Mouse (Mus musculus): ENCODE results near the gene Rab8a.

Rab8a gene

DNA sequence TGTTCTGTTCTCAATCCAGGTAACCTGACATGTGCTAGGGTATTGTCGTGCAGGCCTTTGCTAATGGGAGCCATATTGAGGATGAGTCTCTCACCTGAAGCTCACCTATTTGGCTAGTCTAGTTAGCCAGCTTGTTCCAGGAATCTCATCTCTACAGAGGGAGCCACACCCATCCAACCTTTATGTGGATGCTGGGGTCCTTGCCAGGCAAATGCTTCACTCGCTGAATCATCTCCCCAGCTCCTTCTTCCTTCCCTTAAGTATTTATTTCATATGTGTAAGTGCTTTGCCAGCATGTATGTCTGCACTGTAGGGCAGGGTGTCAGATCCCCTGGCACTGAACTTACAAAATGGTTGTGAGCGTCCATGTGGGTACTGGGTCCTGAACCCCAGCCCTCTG lies 14.4 kb upstream of the Rab8a start:
- DNase-seq (ENCODE audit: low spot score), result no peak

DNA sequence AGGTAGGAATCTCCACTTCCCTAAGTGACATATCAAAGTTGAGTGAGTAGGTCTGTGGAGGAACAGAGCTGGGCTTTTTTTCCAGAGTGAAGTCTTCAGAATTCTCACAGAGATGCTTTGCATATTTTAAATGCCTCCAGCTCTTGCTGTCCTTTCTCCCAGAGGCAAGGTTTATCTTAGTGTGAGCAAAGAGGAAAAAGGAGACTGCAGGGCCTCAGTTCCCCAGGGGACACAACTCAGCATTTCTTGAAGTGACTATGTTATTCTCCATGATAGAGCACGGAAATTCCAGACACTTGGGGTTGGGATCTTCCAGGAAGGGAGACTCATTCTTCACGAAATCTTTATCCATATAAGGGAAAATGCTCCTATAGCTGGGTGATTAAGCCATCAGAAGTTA lies 13.7 kb upstream of the Rab8a start:
- DNase-seq (ENCODE audit: low spot score), result no peak

DNA sequence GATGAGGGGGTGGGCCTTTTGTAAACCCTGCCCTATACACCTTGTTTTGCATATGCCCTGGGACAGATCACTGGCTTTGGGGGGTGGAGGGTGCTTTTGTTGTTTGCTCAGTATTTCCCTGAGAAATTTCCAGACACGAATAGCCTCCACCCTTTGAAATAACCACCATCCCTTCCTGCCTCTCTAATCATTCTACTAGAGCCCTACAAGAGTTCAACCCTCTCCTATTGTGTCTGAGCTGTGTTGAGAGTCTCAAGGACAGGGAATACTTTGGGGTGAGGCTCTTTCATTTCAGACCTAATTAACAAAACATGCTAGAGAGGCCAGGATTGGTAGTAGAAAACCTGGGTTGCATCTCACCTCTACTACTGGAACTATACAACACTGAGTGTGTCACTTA lies 11.9 kb upstream of the Rab8a start:
- DNase-seq (ENCODE audit: low spot score), result no peak

DNA sequence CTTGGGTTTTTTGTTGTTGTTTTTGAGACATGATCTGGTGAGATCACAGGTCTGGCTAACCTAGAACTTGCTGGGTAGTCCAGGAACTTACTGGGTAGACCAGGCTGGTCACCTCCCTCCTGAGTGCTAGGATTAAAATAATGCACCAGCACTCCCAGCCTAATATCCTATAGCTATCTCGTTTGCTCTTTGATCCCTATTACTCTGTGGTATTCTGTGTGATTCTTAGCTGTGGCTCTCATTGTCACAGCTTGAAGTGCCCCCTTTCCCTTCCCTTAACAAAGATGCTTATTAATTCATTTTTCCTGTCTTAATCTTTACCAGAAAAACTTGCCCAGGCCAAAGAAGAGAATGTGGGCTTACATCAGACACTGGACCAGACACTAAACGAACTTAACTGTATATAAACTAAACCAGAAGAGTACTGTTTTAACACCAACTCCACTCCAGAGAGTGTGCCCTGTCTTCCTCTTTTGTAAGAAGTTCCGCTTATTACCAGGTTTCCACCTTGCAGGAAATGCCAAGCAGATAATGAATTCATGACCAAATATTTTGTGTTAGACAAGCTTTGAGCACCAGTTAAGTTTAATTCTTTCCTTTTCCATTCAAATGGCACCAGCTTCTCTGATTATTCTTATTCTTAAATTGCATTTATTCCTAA lies 9.5 kb upstream of the Rab8a start:
- DNase-seq (ENCODE audit: low spot score), result no peak

DNA sequence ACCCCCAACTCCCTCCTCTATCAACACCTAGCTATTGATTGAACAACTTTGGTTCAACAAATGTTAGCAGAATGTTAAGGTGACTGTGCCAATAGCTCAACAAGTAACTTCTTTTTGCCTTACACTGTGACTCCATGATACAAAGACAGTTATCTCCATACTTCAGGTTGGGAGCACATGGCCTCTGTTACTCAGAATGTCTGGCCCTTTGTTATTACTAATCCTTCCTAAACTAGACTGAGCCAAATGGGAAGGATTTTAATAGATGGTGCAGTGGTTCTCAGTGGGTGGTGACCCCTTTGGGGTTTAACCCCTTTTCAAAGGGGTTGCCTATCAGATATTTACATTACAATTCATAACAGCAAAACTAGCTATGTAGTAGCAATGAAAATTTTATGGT lies 7.6 kb upstream of the Rab8a start:
- no peak for DNase-seq (ENCODE audit: low spot score)

DNA sequence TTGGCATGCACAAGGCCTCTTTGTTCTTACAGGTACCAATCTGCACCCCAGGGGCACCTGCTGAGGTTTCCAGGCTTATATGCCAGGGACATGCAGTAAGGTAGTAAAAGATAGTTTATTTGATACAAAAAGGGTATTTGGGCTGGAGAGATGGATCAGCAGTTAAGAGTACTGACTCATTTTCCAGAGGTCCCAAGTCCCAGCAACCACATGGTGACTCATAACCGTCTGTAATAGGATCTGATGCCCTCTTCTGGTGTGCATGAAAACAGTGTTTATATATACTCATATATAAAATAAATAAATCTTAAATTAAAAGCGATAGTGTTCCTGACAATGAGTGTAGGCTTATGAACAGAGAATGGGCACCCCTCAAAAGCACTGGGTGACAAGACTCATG lies 2.9 kb upstream of the Rab8a start:
- no peak for DNase-seq (ENCODE audit: low spot score)

DNA sequence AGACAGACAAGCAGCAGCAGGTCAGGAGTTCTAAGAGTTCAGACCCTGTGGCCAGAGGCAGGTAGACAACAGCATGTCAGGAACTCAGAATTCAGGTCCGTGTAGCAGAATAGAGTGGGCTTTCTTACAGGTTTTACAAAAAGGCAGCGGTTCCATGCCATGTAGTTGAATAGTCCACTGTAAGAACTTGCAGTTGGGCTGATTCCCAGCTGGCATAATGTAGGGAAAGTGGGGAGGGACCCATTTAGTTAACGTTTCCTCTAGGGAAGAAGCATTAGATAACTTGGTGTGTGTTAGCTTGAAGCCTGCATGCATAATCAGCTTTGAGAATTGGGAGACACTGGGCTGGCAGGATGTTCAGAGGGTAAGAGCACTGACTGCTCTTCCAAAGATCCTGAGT lies 2.3 kb upstream of the Rab8a start:
- DNase-seq (ENCODE audit: low spot score), result no peak

DNA sequence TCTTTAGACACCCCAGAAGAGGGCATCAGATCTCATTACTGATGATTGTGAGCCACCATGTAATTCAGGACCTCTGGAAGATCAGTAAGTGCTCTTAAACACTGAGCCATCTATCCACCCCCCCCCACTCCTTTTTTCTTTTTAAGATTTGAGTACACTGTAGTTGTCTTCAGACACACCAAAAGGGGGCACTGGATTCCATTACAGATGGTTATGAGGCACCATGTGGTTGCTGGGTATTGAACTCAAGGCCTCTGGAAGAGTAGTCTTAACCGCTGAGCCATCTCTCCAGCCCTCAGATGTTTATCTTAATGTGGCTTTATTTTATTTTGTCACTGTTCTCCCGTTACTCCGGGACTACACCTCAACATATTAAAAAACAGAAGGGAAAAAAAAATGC lies 993 bp upstream of the Rab8a start:
- DNase-seq (ENCODE audit: low spot score), result no peak

DNA sequence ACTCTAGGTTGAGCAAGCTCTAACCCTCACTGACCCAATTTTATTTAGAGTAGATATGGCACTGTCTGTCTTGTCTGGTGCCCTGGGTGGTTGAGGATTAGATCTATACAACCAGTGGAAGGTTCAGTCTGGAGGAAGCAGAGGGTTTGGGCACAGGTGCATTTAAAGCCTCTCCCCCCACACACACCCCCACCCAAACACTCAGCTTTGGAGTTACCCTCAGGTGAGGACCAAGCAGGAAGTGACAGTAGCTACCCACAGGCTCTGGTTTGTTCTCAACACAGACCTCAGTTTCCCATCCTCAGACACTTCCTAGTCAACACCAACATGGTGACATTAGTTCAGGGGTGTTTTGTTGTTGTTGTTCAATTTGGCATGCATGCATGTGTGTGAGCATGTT lies 1.8 kb downstream of the Rab8a start:
- no peak for DNase-seq (ENCODE audit: low spot score)

DNA sequence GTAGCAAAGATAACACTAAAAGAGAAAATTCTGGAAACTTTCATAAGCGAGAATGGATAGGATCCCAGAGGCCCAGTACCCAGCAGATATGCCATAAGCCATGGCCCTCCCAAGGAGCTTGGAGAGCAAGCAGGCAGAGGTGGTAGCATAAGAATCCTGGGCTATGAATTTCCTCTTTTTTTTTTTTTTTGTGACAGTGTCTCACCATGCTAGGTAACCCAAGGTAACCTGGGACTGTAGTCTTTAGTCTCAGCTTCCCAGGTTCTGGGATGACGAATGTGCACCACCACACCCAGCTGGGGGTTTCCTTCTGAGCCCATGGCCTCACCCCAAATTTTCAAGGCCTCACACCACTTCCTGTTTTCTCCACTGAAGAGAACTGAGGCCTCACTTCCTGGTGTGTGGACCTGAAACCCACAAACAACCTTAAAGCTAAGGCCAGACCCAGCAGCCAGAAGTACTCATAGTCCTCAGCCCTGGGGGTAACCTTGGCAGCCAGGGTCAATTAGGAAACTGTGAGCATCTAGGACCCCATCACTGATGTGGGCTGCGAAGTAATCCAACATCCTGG lies 8.2 kb downstream of the Rab8a start:
- peak; percentile 45 for DNase-seq (ENCODE audit: low spot score)

DNA sequence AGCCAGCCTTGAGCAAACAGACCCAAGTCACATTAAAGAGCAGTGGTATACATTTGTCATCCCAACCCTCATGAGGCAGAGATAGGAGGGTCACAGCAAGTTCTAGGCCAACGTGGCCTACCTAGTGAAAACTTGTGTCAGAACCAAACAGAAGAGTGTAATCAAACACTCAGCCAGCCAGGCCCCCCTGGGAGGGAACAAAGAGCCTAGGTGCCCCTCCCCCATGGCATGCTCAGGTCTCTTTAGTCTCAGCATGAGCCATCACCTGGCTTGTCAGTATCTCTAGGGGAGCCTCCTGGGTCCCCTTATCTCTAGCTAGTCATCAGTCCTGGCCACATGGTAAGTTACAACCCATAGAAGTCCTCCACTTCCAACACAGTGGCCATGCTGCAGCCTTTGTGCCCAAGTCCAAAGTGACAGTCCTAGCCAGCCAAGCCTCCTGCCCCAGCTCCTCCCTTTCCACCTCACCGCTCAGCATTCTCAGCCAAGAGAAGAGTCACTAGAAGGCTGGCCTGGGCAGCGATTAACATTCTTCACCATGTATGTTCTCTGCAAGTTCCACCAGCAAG lies 8.8 kb downstream of the Rab8a start:
- no peak for DNase-seq (ENCODE audit: low spot score)

DNA sequence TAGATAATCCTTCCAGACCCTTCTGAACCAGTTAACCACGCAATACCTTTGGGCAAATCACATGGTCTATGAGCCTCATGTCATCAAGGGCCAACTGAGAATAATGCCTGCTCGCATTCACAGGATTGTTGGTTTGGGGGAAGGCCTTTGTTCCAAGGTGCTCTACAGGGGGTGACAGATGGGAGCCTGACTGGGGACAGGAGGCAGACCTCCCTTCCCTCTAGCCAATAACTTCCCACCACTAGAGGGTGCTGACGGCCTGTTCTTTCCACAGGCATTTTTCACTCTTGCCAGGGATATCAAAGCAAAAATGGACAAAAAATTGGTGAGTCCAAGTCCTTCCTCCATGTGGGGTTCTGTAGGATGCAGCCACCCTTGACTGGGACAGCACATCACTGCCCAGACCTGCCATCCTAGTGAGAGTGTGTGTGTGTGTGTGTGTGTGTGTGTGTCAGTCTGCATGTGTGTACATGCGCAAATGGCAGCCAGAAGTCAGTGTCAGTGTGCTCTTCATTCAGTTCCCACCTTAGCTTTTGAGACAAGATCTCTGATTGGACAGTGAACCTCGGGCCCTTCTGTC lies 16.4 kb downstream of the Rab8a start:
- DNase-seq (ENCODE audit: low spot score), result no peak

DNA sequence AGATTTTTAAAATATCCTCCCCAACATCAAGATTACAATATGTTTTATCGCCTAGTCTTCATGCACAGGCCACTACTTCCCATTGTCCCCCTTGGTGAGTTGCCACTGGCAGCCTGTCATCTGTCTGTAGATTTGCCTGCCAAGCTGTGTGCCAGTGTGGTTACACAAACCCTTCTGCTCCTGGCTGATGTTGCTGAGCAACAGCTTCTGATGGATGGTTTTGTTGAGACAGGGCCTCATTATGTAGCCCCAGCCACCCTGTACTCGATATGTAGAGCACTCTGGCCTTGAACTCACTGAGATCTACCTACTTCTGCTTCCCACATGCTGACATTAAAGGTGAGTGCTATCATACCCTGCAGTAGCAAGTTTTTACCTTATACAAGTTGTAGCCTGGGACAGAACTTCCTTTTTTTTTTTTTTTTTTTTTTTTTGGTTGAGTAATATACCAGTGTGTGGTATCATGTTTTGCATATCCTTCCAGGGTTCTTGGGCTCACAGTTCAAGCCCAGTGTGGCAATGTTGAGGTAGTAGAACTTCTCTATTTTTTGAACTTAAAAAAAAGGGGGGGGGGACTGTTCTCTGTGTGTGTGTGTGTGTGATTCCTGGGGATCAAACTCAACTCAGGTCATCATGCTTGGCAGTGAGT lies 22.7 kb downstream of the Rab8a start:
- DNase-seq (ENCODE audit: low spot score), result no peak

DNA sequence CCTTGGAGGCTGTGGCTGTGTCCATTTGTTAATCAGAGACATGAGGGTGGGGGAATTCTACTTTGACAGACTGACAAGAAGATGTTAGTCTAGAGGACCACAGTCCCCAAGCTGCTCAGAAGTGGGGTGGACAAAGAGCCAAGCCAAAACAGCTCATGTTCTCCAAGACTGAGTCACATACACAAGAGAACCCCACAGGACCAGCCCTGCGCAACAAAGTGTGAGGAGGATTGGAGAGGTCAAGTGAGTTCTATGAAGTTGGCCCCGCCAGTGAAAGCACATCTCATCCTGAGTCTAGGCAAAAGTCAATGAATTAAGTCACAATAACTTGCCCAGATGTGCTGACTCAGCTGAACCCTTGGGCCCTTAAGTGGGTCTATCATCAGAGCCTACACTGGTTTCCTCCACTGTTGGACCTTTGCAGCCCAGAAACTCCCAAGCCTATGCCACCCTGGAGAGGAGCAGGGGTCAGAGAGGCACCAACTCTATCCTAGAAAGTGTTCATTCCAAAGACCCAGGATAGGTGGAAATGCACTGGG lies 26.9 kb downstream of the Rab8a start:
- DNase-seq (ENCODE audit: low spot score), result no peak

DNA sequence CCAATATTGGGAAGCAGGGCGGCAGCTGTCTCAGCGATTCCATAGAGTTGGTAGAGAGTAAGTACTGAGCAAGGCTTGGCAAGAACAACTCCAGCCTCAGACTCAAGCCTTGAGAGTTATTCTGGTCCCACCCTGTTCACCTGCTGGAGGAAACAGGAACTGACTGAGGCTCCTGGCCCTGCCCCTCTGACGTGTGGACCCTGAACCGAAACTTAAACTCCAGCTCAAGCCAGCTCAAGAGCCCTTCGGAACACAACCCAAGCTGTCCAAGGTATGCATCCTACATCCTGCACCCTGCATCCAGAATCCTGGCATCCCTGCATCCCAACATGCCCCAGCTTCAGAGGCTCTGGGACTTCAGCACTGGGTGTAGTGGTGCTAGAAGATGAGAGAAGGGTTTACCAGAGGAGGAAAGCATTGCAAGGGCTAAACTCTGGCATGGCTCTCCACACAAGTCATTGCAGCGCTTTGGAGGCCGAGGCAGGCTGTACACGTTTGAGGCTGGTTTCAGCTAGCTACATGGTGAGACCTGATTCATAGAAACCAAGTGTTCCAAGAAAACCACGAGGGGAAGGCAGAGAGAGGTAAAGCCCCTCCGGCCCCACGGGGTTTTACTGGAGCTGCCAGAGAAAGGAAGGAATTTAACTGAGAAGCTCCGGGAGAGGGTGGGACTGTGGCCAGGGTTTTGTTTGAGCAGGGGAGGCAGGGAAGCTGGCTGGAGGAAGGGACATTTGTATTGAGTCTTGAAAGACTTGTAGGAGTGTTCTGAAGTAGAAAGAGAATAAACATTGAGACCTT lies 28.6 kb downstream of the Rab8a start, which contains the start of gene Hsh2d:
TSS of gene Hsh2d (plus strand) at position 222 of the 798 bp plus-strand sequence.
- peak; percentile 51 for DNase-seq (ENCODE audit: low spot score)

DNA sequence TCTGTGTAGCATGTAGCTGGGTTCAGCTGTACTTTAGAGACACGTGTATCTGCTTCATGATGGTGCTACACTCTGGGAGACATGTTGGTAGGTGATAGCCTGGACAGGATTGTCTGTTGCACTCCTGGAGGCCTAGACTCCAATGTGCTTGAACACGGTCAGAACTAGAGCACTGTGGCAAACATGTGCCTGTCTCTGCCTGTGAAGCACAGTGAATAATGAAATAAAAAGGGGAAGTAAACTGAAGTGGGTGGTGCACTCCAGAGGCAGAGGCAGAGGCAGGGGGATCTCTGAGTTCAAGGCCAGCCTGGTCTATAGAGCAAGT lies 29.2 kb downstream of the Rab8a start:
- no peak for DNase-seq (ENCODE audit: low spot score)

DNA sequence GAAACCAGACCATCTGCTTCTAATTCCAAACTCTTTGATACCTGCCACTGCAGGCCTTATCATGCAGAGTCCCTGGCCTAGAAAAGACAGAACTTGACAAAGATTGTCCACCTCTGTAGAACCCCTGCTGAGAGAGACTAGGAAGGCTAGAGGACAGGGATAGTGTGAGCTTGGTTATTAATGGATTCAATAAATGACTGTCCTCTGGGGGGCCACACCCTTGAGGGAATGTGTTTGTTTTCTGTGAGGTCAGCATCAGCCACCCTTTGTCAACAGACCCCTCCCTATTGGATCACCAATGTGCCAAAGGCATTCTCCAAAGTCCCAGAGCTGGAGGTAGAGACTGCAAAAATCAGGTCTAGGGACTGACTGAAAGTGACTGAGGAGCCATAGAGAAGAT lies 31.1 kb downstream of the Rab8a start:
- DNase-seq (ENCODE audit: low spot score), result no peak

DNA sequence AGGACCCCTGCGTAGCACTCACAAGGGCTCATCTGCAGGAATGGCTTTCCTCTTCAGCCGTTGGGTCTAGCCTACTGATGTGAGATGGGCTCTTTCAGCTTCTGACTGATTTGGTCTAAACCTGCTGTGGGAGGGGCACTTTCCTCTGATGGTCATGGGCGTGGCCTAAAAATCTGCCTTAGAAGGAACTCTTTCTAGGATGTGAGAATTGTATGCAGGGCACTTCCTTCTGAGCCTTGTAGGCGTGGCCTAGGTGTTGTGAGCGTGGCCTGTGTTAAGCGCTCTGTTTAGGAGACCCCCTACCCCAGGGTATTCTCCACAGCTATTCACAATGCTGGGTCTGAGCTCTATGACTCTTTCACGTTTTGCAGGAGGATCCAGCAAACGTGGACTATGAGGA lies 37.0 kb downstream of the Rab8a start:
- DNase-seq (ENCODE audit: low spot score), result no peak

DNA sequence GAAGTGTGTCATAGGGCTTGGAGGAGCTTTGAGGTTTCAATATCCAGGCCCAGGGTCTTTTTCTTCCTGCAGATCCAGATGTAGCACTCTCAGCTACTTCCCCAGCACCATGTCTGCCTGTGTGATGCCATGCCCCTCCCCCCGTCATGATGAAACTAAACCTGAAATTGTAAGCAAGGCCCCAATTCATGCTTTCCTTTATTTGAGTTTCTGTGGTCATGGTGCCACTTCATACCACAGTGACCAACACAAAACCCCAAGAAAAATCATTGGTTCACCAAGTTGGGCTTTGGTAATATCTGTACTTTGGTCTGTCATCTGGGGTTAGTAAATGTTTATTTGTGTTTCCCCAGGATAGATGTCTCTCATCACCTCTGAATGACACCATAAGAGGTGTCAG lies 47.6 kb downstream of the Rab8a start:
- DNase-seq (ENCODE audit: low spot score), result no peak

DNA sequence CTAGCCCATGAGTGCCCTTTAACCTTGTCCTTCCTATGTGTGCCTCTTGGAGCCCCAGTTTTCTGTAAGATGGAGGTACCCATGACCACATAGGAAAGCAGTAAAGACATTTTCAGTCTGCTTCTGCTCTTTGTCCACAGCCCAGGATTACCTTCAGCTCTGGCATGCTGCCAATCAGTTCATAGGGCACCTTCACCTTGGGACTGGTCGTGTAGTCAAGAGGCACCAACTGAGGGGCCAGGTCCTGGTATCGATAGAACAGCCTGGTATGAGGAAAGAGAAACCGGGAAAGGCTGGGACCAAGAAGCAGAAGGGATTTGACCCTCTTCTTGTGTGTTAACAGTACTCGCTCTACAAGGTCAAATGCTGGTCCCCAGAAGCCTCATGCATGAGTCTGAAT lies 49.2 kb downstream of the Rab8a start:
- no peak for DNase-seq (ENCODE audit: low spot score)

DNA sequence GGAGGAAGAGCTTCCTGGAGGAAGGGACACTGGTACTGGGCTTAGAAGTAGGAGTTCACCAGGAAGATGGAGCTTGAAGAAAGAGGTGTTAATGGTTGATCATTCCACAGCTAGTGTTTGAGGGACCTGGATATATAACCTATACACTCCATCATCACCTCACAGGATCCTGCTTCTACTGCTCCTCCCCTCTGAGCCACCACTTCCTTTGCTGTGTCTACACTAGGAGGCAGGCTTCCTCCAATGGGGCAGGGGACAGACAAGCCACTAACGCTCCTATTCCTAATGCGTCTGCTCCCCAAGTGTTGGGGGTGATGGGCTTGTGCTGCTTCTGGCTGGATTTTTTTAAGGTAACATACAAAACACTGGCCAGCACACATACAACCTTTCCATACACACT lies 49.7 kb downstream of the Rab8a start:
- DNase-seq (ENCODE audit: low spot score), result no peak

DNA sequence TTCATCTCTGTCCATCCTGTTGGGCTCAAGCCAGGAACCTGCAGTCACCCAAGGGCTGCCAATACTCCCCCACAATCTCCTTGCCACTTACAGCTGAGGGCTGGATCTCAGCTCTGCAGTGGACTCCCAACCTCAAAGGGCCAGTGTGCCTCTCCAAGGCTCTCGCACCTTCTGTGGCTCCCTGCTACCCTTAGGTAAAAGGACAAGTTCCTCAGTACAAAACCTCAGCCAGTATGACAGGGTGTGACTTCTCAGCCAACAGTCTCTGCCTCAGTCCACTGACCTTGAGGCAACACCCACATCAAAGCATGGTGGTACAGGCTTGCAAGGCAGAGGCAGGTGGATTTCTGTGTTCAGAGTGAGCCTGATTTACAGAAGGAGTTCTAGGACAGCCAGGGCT lies 50.8 kb downstream of the Rab8a start:
- DNase-seq (ENCODE audit: low spot score), result no peak
